Mouse (Mus musculus) myocyte (in vitro differentiated cells): ENCODE measurements around the gene Gm13285.

Experiments
- MAX ChIP-seq: IDR thresholded peaks from one replicate; pipeline ENCODE4 v1.6.1; 2011; ENCODE audit warnings: low read depth, mild to moderate bottlenecking, control low read depth
- MYOD1 ChIP-seq, 3 experiments: IDR thresholded peaks; one replicate each; pipeline ENCODE4 v1.6.1; 2011; ENCODE audit warnings: control low read depth in 2 of 3, low read depth in 2 of 3, mild to moderate bottlenecking in 2 of 3, moderate library complexity in 1 of 3; ENCODE audit not compliant: insufficient read length in 2 of 3, control insufficient read depth in 1 of 3
- MYOG ChIP-seq, 3 experiments: IDR thresholded peaks; one replicate each; pipeline ENCODE4 v1.6.1; 2011; ENCODE audit warnings: control low read depth in 2 of 3, low read depth in 2 of 3, mild to moderate bottlenecking in 2 of 3; ENCODE audit not compliant: insufficient read length in 2 of 3, control insufficient read depth in 1 of 3, insufficient read depth in 1 of 3
- POLR2A ChIP-seq: IDR thresholded peaks from one replicate; pipeline ENCODE4 v1.6.1; 2011; ENCODE audit warnings: low read depth, mild to moderate bottlenecking, control low read depth, moderate library complexity; ENCODE audit not compliant: insufficient read length
- TCF12 ChIP-seq: IDR thresholded peaks from one replicate; pipeline ENCODE4 v1.6.1; 2011; ENCODE audit warnings: mild to moderate bottlenecking, control low read depth; ENCODE audit not compliant: poor library complexity, insufficient read depth, severe bottlenecking

GRCm38 (mm10) chr4:88845334-88845733 is 45.9 kb downstream of the Gm13285 start:
- TF ChIP-seq POLR2A (no peak), MYOG (IDR thresholded peaks at IDR 0.05; ENCODE audit: control insufficient read depth in 1 of 3, insufficient read depth in 1 of 3, insufficient read length in 2 of 3, low read depth in 2 of 3) (no peak), MAX (no peak), MYOD1 (IDR thresholded peaks at IDR 0.05; ENCODE audit: control insufficient read depth in 1 of 3, insufficient read length in 2 of 3, low read depth in 2 of 3) (no peak), TCF12 (no peak)
